Mouse (Mus musculus): Measurements from ENCODE around the gene Mfn2. TPM values are rescaled to one million over a fixed set of nuclear protein-coding genes. Genes with fewer than 3 reads are reported as not detected.

Gene Mfn2
- polyA plus RNA-seq, 1 experiment from 2014 or later: 37.5 TPM

DNA sequence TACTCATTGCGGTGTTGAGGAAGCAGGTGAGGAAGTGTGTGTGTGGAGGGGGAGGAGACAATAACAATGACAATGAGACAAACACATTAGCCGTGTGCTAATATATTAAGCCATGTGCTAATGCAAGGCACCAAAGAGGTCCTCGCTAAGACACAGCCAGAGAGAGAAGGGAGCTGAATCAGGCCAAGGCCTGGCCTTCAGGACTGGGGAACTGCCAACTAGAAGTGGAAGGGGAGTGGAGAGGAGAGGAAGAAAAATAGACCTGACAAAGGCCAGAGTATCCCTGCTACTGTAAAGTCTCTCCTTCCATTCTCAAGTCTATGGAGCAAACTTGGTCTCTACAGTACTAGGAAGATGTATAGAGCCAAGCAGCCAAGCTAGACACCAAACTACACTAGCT is 903 bp downstream of the Mfn2 start:
- Histone ChIP-seq H3K36me3 (ENCODE audit: control insufficient read depth, insufficient read depth, low read length) (peaks cover 36% of the 10 kb centered on the region), H3K4me2 (ENCODE audit: low read depth, low read length) (peak overlapping the region; percentile 71), H3K27ac (replicated peaks; ENCODE audit: low read depth, low read length) (no peak overlapping the region), H3K9ac (ENCODE audit: low read depth, low read length) (peak overlapping the region; percentile 91), H3K4me1 (ENCODE audit: control insufficient read depth, insufficient read depth, low read length) (peaks cover 11% of the 10 kb centered on the region), H3K4me3 (ENCODE audit: low read depth, low read length) (peak overlapping the region; percentile 81), H3K27me3 (replicated peaks; ENCODE audit: control insufficient read depth, insufficient read depth, low read length) (no peaks in the 10 kb centered on the region), H3K9me3 (ENCODE audit: control insufficient read depth, low read length) (no peaks in the 10 kb centered on the region)
- DNase-seq (ENCODE audit: low spot score) (no peak), ATAC-seq (ENCODE audit: low read depth) (no peak)
- 83% methylated on average over 3 of the region's 3 CpGs for WGBS

DNA sequence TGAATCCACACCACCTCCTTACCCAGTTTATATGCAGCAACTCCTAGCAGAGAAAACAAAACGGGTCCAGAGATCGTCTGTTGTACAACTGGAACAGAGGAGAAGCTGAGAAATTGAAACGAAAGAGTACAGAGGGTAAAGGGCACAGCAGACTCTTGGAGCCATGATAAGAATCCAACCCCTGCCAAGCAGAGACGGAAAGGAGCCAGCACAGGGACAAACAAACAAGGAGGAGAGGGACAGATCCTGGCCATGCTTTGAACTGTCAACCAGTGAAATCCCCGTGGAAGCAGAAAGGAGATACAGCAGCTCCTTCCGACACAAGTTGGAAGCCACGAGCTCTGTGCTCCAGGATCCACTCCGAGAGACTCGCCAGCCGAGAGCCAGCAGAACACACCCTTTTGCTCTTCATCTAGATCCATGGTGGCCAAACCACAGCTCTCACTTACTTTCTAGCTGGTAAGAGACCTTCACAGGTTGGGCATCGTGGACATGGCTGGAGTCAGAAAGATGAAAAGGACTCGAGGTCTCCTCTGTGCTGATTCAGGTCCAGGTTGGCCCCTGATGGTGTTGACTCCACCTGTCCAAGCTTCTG is 1.5 kb downstream of the Mfn2 start:
- Histone ChIP-seq H3K27ac (replicated peaks; ENCODE audit: low read depth, low read length) (no peak overlapping the region), H3K4me1 (ENCODE audit: control insufficient read depth, insufficient read depth, low read length) (peaks cover 11% of the 10 kb centered on the region), H3K9ac (ENCODE audit: low read depth, low read length) (no peak overlapping the region), H3K9me3 (ENCODE audit: control insufficient read depth, low read length) (no peaks in the 10 kb centered on the region), H3K4me3 (ENCODE audit: low read depth, low read length) (0 out of 2 replicates have a peak overlapping the region, but pooled peaks have one; percentile 81), H3K27me3 (replicated peaks; ENCODE audit: control insufficient read depth, insufficient read depth, low read length) (no peaks in the 10 kb centered on the region), H3K4me2 (ENCODE audit: low read depth, low read length) (no peak overlapping the region), H3K36me3 (ENCODE audit: control insufficient read depth, insufficient read depth, low read length) (peaks cover 42% of the 10 kb centered on the region)
- no peak for DNase-seq (ENCODE audit: low spot score)
- 90% methylated on average over 12 of the region's 12 CpGs for whole genome bisulfite sequencing
- ATAC-seq (ENCODE audit: low read depth): no peak

DNA sequence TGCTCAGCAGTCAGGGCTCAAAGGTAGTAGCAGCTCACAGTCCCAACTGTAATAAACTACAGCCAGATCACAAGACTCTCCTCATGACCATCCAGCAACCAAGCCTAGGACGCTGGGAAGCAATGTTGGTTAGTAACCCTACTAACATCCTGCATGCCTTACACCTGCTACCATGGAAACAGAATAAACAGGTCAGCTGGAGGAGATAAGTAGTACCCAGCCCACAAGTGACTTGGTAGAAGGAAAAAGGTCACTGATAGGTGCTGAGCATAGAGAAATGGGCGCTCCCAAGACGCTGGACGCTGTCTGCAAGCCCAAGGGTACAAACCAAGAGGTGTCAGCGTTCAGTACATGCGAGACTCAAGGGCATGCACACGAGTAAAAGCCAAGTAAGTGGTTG is 4.1 kb downstream of the Mfn2 start:
- H3K4me1 ChIP-seq (ENCODE audit: control insufficient read depth, insufficient read depth, low read length): peaks cover 11% of the 10 kb centered on the region
- no peak overlapping the region for H3K4me2 ChIP-seq (ENCODE audit: low read depth, low read length)
- H3K27me3 ChIP-seq (replicated peaks; ENCODE audit: control insufficient read depth, insufficient read depth, low read length): no peaks in the 10 kb centered on the region
- H3K9me3 ChIP-seq (ENCODE audit: control insufficient read depth, low read length): no peaks in the 10 kb centered on the region
- H3K4me3 ChIP-seq (ENCODE audit: low read depth, low read length): no peak overlapping the region
- H3K27ac ChIP-seq (replicated peaks; ENCODE audit: low read depth, low read length): no peak overlapping the region
- H3K36me3 ChIP-seq (ENCODE audit: control insufficient read depth, insufficient read depth, low read length): peaks cover 68% of the 10 kb centered on the region
- DNase-seq (ENCODE audit: low spot score): no peak
- ATAC-seq (ENCODE audit: low read depth): no peak
- 87% methylated on average over 6 of the region's 7 CpGs for whole genome bisulfite sequencing
- no peak overlapping the region for H3K9ac ChIP-seq (ENCODE audit: low read depth, low read length)

DNA sequence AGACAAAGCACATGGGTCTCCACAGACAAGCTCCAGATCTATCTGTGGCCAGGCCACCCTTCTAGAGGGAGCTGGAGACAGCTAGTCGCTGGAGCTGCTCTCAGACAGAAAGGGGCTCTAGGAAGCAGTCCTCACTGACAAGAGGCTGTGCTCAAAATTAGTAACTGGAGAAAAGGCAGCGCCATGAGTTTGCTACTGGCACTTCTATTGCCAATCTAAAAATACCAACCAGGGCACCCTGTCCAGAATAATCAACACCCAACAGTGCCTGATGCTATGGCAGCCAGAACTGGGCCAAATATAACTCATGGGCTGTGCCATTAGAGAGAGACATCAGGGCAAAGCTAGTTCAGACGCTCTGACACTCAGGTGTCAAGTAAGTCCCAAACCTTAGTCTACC is 7.2 kb downstream of the Mfn2 start:
- Histone ChIP-seq H3K4me1 (ENCODE audit: control insufficient read depth, insufficient read depth, low read length) (no peaks in the 10 kb centered on the region), H3K4me3 (ENCODE audit: low read depth, low read length) (no peak overlapping the region), H3K27ac (replicated peaks; ENCODE audit: low read depth, low read length) (no peak overlapping the region), H3K9me3 (ENCODE audit: control insufficient read depth, low read length) (no peaks in the 10 kb centered on the region), H3K36me3 (ENCODE audit: control insufficient read depth, insufficient read depth, low read length) (peaks cover 91% of the 10 kb centered on the region), H3K9ac (ENCODE audit: low read depth, low read length) (no peak overlapping the region), H3K27me3 (replicated peaks; ENCODE audit: control insufficient read depth, insufficient read depth, low read length) (no peaks in the 10 kb centered on the region), H3K4me2 (ENCODE audit: low read depth, low read length) (no peak overlapping the region)
- WGBS: 93% methylated on average over 3 of the region's 3 CpGs
- ATAC-seq (ENCODE audit: low read depth): no peak
- no peak for DNase-seq (ENCODE audit: low spot score)

DNA sequence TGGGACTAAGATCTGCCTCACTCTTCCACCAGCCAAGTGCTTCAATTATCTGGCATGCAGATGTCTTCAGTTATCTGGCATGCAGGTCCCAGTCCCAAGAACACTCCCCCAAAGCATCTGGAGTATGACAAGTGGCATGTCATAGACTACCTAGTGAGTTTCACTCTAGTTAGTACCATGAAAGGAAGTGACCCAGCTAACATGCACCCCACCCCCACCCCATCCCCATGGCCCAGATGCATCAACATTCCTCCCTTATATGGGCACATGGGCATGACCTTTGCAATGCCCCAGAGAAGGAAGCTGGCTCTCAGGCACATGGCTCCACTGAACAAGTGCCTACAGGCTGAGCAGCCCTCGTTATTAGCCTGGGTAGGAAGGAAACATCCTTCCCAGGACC is 8.1 kb downstream of the Mfn2 start:
- 43% methylated on average over 1 of the region's 1 CpGs for WGBS

GRCm38 (mm10) chr4:147895815-147896330 is 8.6 kb downstream of the Mfn2 start:
- no peak overlapping the region for H3K27ac ChIP-seq (replicated peaks; ENCODE audit: low read depth, low read length)
- WGBS: 94% methylated on average over 4 of the region's 4 CpGs
- H3K9me3 ChIP-seq (ENCODE audit: control insufficient read depth, low read length): no peaks in the 10 kb centered on the region
- H3K9ac ChIP-seq (ENCODE audit: low read depth, low read length): no peak overlapping the region
- H3K27me3 ChIP-seq (replicated peaks; ENCODE audit: control insufficient read depth, insufficient read depth, low read length): no peaks in the 10 kb centered on the region
- peaks cover 95% of the 10 kb centered on the region for H3K36me3 ChIP-seq (ENCODE audit: control insufficient read depth, insufficient read depth, low read length)
- H3K4me3 ChIP-seq (ENCODE audit: low read depth, low read length): no peak overlapping the region
- no peak overlapping the region for H3K4me2 ChIP-seq (ENCODE audit: low read depth, low read length)
- DNase-seq (ENCODE audit: low spot score) (no peak), ATAC-seq (ENCODE audit: low read depth) (no peak)
- H3K4me1 ChIP-seq (ENCODE audit: control insufficient read depth, insufficient read depth, low read length): no peaks in the 10 kb centered on the region

More for the DNA sequence above, 8.1 kb downstream of the Mfn2 start:
- H3K27ac ChIP-seq (replicated peaks; ENCODE audit: low read depth, low read length): no peak overlapping the region
- no peak for DNase-seq (ENCODE audit: low spot score)
- H3K27me3 ChIP-seq (replicated peaks; ENCODE audit: control insufficient read depth, insufficient read depth, low read length): no peaks in the 10 kb centered on the region
- no peaks in the 10 kb centered on the region for H3K4me1 ChIP-seq (ENCODE audit: control insufficient read depth, insufficient read depth, low read length)
- H3K9ac ChIP-seq (ENCODE audit: low read depth, low read length): no peak overlapping the region
- H3K9me3 ChIP-seq (ENCODE audit: control insufficient read depth, low read length): no peaks in the 10 kb centered on the region
- no peak overlapping the region for H3K4me3 ChIP-seq (ENCODE audit: low read depth, low read length)
- ATAC-seq (ENCODE audit: low read depth): no peak
- H3K36me3 ChIP-seq (ENCODE audit: control insufficient read depth, insufficient read depth, low read length): peaks cover 92% of the 10 kb centered on the region
- no peak overlapping the region for H3K4me2 ChIP-seq (ENCODE audit: low read depth, low read length)

DNA sequence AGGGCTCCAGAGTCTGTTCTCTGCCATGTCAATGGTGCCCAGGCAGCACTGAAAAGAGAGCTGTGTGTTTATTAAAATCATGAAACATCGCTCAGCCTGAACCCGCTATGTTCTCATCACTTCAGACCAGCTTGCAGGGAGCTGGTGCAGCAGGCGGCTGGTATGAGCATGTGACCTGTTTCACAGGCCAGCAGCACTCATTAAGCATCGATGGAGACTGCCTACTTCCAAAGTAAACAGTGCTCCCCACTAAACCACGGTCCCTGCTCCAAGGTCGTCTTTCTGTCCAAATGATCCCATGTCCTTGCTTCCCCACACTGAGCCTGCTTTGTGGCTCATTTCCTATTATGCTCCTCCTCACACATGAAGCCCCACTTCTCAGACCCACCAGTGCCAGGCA is 14.2 kb downstream of the Mfn2 start:
- H3K36me3 ChIP-seq (ENCODE audit: control insufficient read depth, insufficient read depth, low read length): peaks cover 87% of the 10 kb centered on the region
- no peaks in the 10 kb centered on the region for H3K9me3 ChIP-seq (ENCODE audit: control insufficient read depth, low read length)
- H3K4me2 ChIP-seq (ENCODE audit: low read depth, low read length): no peak overlapping the region
- 87% methylated on average over 6 of the region's 6 CpGs for WGBS
- H3K4me3 ChIP-seq (ENCODE audit: low read depth, low read length): no peak overlapping the region
- no peaks in the 10 kb centered on the region for H3K27me3 ChIP-seq (replicated peaks; ENCODE audit: control insufficient read depth, insufficient read depth, low read length)
- ATAC-seq (ENCODE audit: low read depth): no peak
- H3K27ac ChIP-seq (replicated peaks; ENCODE audit: low read depth, low read length): no peak overlapping the region
- DNase-seq (ENCODE audit: low spot score): no peak
- H3K9ac ChIP-seq (ENCODE audit: low read depth, low read length): no peak overlapping the region
- no peaks in the 10 kb centered on the region for H3K4me1 ChIP-seq (ENCODE audit: control insufficient read depth, insufficient read depth, low read length)

GRCm38 (mm10) chr4:147888237-147888636 is 16.3 kb downstream of the Mfn2 start:
- no peak for ATAC-seq (ENCODE audit: low read depth)

GRCm38 (mm10) chr4:147887277-147887676 is 17.2 kb downstream of the Mfn2 start:
- DNase-seq (ENCODE audit: low spot score) (no peak), ATAC-seq (ENCODE audit: low read depth) (no peak)
- Histone ChIP-seq H3K4me2 (ENCODE audit: low read depth, low read length) (no peak overlapping the region), H3K4me1 (ENCODE audit: control insufficient read depth, insufficient read depth, low read length) (no peaks in the 10 kb centered on the region), H3K27me3 (replicated peaks; ENCODE audit: control insufficient read depth, insufficient read depth, low read length) (no peaks in the 10 kb centered on the region), H3K9me3 (ENCODE audit: control insufficient read depth, low read length) (no peaks in the 10 kb centered on the region), H3K4me3 (ENCODE audit: low read depth, low read length) (no peak overlapping the region), H3K9ac (ENCODE audit: low read depth, low read length) (no peak overlapping the region), H3K27ac (replicated peaks; ENCODE audit: low read depth, low read length) (no peak overlapping the region), H3K36me3 (ENCODE audit: control insufficient read depth, insufficient read depth, low read length) (peaks cover 81% of the 10 kb centered on the region)
- 91% methylated on average over 7 of the region's 7 CpGs for WGBS

More at GRCm38 (mm10) chr4:147888237-147888636, 16.3 kb downstream of the Mfn2 start:
- 93% methylated on average over 4 of the region's 4 CpGs for WGBS
- no peak overlapping the region for H3K4me2 ChIP-seq (ENCODE audit: low read depth, low read length)
- no peaks in the 10 kb centered on the region for H3K27me3 ChIP-seq (replicated peaks; ENCODE audit: control insufficient read depth, insufficient read depth, low read length)
- no peaks in the 10 kb centered on the region for H3K4me1 ChIP-seq (ENCODE audit: control insufficient read depth, insufficient read depth, low read length)
- H3K27ac ChIP-seq (replicated peaks; ENCODE audit: low read depth, low read length): no peak overlapping the region
- no peaks in the 10 kb centered on the region for H3K9me3 ChIP-seq (ENCODE audit: control insufficient read depth, low read length)
- peaks cover 81% of the 10 kb centered on the region for H3K36me3 ChIP-seq (ENCODE audit: control insufficient read depth, insufficient read depth, low read length)
- no peak overlapping the region for H3K4me3 ChIP-seq (ENCODE audit: low read depth, low read length)
- H3K9ac ChIP-seq (ENCODE audit: low read depth, low read length): no peak overlapping the region
- DNase-seq (ENCODE audit: low spot score): no peak

Data from embryonic facial prominence, embryonic 14.5 days (tissue).